Mouse (Mus musculus) forebrain, embryonic 15.5 days (tissue): ENCODE results near the gene Ifna2. TPM values are rescaled to one million over a fixed set of nuclear protein-coding genes. Genes with fewer than 3 reads are reported as not detected.

Experiments
- ATAC-seq: fragments of 200-750 bp; cut with Nextera tagmentation; replicated peaks from 2 replicates; pipeline ENCODE4 v1.8.0; 2017; ENCODE audit warnings: mild to moderate bottlenecking, moderate TSS enrichment, moderate library complexity
- H3K27ac ChIP-seq: fragments of 300-500 bp; sonication (generic); replicated peaks from 2 replicates; pipeline ENCODE4 v1.5.1; 2015; ENCODE audit warnings: mild to moderate bottlenecking, inconsistent platforms
- H3K27me3 ChIP-seq: fragments of 300-500 bp; sonication (generic); 2 replicates; pipeline ENCODE4 v1.6.1; 2015; ENCODE audit warnings: inconsistent platforms
- H3K36me3 ChIP-seq: fragments of 300-500 bp; sonication (generic); 2 replicates; pipeline ENCODE4 v1.6.1; 2015; ENCODE audit warnings: mild to moderate bottlenecking, inconsistent platforms
- H3K4me1 ChIP-seq: fragments of 300-500 bp; sonication (generic); 2 replicates; pipeline ENCODE4 v1.6.1; 2015; ENCODE audit warnings: inconsistent platforms
- H3K4me2 ChIP-seq: fragments of 300-500 bp; sonication (generic); replicated peaks from 2 replicates; pipeline ENCODE4 v1.6.1; 2015; ENCODE audit warnings: mild to moderate bottlenecking, inconsistent platforms
- H3K4me3 ChIP-seq: fragments of 300-500 bp; sonication (generic); 2 replicates; pipeline ENCODE4 v1.5.1; 2015; ENCODE audit warnings: mild to moderate bottlenecking, inconsistent platforms
- H3K9ac ChIP-seq: fragments of 300-500 bp; sonication (generic); replicated peaks from 2 replicates; pipeline ENCODE4 v1.6.1; 2015; ENCODE audit warnings: mild to moderate bottlenecking, inconsistent platforms
- H3K9me3 ChIP-seq: fragments of 300-500 bp; sonication (generic); 2 replicates; pipeline ENCODE4 v1.6.1; 2016; ENCODE audit warnings: inconsistent platforms
- WGBS: fragments of 180-500 bp; shearing (Covaris S2); methylation state at CpG from one replicate; pipeline ENCODE4 v1.1.7; 2015; ENCODE audit warnings: mixed read lengths; 5-methylcytosine and 5-hydroxymethylcytosine counted together
- polyA plus RNA-seq: library from polyadenylated mRNA; unstranded; fragments of >200 nt; fragmentation: Nextera tagmentation; extraction: Ambion mirVana; gene quantifications from 2 replicates; pipeline ENCODE4 v1.2.1, GENCODE M21; 2015

Ifna2 gene
- polyA plus RNA-seq, 1 experiment from 2014 or later = not detected

DNA sequence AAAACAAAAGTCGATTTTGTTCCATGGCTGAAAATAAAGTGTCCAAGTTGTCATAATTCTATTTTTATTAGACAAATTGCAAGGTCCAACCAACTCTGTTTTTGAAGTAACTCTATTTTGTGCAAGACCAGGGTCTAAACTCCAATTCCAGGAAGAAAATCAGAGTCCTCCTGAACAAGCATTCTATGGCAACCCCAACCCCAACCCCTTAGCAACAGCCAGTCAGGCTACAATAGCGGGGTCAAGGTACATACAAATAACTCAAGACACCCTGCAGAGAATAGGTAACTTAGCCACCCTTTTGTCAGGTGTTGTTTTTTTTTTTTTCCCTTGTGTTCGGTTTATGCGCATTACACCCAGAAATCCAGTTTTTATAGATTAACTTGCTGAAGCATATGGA, 14.0 kb upstream of the Ifna2 start:
- Histone ChIP-seq H3K27ac (no peak overlapping the region), H3K27me3 (no peaks in the 10 kb centered on the region), H3K4me1 (no peaks in the 10 kb centered on the region), H3K4me2 (no peak overlapping the region), H3K9me3 (no peaks in the 10 kb centered on the region), H3K9ac (no peak overlapping the region), H3K4me3 (no peak overlapping the region), H3K36me3 (no peaks in the 10 kb centered on the region)
- ATAC-seq = no peak
- WGBS = 86% methylated on average over 4 of the region's 4 CpGs

- Histone ChIP-seq H3K9ac (no peak overlapping the region), H3K9me3 (no peaks in the 10 kb centered on the region), H3K27ac (no peak overlapping the region), H3K4me3 (no peak overlapping the region), H3K27me3 (no peaks in the 10 kb centered on the region), H3K4me2 (no peak overlapping the region), H3K36me3 (no peaks in the 10 kb centered on the region), H3K4me1 (no peaks in the 10 kb centered on the region)
- no peak for ATAC-seq
- 69% methylated on average over 6 of the region's 6 CpGs for WGBS
Measured at GRCm38 (mm10) chr4:88697108-88697507, 13.4 kb upstream of the Ifna2 start.

- Histone ChIP-seq H3K36me3 (no peaks in the 10 kb centered on the region), H3K9ac (no peak overlapping the region), H3K4me3 (no peak overlapping the region), H3K4me1 (no peaks in the 10 kb centered on the region), H3K27me3 (no peaks in the 10 kb centered on the region), H3K4me2 (no peak overlapping the region), H3K9me3 (no peaks in the 10 kb centered on the region), H3K27ac (no peak overlapping the region)
- 29% methylated on average over 3 of the region's 3 CpGs for WGBS
- peak; percentile 87 for ATAC-seq
Measured at GRCm38 (mm10) chr4:88696237-88696884, 12.6 kb upstream of the Ifna2 start.

- no peaks in the 10 kb centered on the region for H3K27me3 ChIP-seq
- H3K4me1 ChIP-seq = no peaks in the 10 kb centered on the region
- no peaks in the 10 kb centered on the region for H3K36me3 ChIP-seq
- 88% methylated on average over 2 of the region's 2 CpGs for WGBS
- no peak overlapping the region for H3K27ac ChIP-seq
- no peaks in the 10 kb centered on the region for H3K9me3 ChIP-seq
- no peak overlapping the region for H3K4me2 ChIP-seq
- H3K9ac ChIP-seq = no peak overlapping the region
- H3K4me3 ChIP-seq = no peak overlapping the region
- ATAC-seq = no peak
Measured at GRCm38 (mm10) chr4:88693392-88693791, 9.7 kb upstream of the Ifna2 start.

- Histone ChIP-seq H3K27ac (no peak overlapping the region), H3K27me3 (no peaks in the 10 kb centered on the region), H3K4me3 (no peak overlapping the region), H3K36me3 (no peaks in the 10 kb centered on the region), H3K9ac (no peak overlapping the region), H3K9me3 (no peaks in the 10 kb centered on the region), H3K4me1 (no peaks in the 10 kb centered on the region), H3K4me2 (no peak overlapping the region)
- WGBS = 90% methylated on average over 1 of the region's 1 CpGs
- ATAC-seq = no peak
Measured at GRCm38 (mm10) chr4:88692537-88692936, 8.8 kb upstream of the Ifna2 start.

GRCm38 (mm10) chr4:88691259-88691658, 7.5 kb upstream of the Ifna2 start, which contains the start of gene Ifnab:
Gene Ifnab, minus strand, starts transcription at chr4:88691359.
- no peaks in the 10 kb centered on the region for H3K27me3 ChIP-seq
- no peak within 1 kb of the TSS for H3K27ac ChIP-seq
- no peaks in the 10 kb centered on the region for H3K36me3 ChIP-seq
- no peak within 1 kb of the TSS for H3K4me2 ChIP-seq
- H3K4me3 ChIP-seq = no peak within 1 kb of the TSS
- no peaks in the 10 kb centered on the region for H3K9me3 ChIP-seq
- ATAC-seq = no peak
- 68% methylated on average over 2 of the region's 2 CpGs for WGBS
- no peaks in the 10 kb centered on the region for H3K4me1 ChIP-seq
- H3K9ac ChIP-seq = no peak within 1 kb of the TSS

DNA sequence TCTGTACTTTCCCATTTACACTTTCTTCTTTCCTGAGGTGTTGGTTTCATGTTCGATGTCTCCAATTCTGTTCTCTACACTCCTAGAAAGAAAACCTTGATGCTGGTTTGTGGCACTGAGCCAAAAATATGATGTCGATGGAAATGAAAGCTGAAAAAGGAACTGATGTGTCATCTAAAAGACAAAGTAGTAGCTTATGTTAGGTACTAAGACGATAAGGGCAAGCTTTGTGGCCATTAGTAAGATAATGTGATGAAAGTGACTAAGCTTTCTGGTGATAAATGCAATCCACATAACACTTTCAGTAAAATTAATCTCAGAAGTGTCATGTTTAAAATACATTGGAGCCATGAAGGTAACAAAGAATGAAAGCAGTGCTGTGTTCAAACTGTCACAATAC, 2.4 kb downstream of the Ifna2 start:
- ATAC-seq = no peak
- H3K27ac ChIP-seq = no peak overlapping the region

GRCm38 (mm10) chr4:88680362-88680761, 3.4 kb downstream of the Ifna2 start:
- H3K4me2 ChIP-seq = no peak overlapping the region
- no peak overlapping the region for H3K27ac ChIP-seq
- no peaks in the 10 kb centered on the region for H3K27me3 ChIP-seq
- H3K4me1 ChIP-seq = no peaks in the 10 kb centered on the region
- no peaks in the 10 kb centered on the region for H3K36me3 ChIP-seq
- H3K9ac ChIP-seq = no peak overlapping the region
- no peak for ATAC-seq
- no peaks in the 10 kb centered on the region for H3K9me3 ChIP-seq
- WGBS = 55% methylated on average over 8 of the region's 8 CpGs
- H3K4me3 ChIP-seq = no peak overlapping the region

More for the DNA sequence above, 2.4 kb downstream of the Ifna2 start:
- H3K27me3 ChIP-seq = no peaks in the 10 kb centered on the region
- 75% methylated on average over 3 of the region's 3 CpGs for WGBS
- H3K4me3 ChIP-seq = no peak overlapping the region
- no peak overlapping the region for H3K9ac ChIP-seq
- H3K36me3 ChIP-seq = no peaks in the 10 kb centered on the region
- no peak overlapping the region for H3K4me2 ChIP-seq
- H3K4me1 ChIP-seq = no peaks in the 10 kb centered on the region
- H3K9me3 ChIP-seq = no peaks in the 10 kb centered on the region

GRCm38 (mm10) chr4:88676824-88677223, 6.9 kb downstream of the Ifna2 start, which contains the start of gene Ifna16:
Gene Ifna16, minus strand, starts transcription at chr4:88676924.
- Histone ChIP-seq H3K9ac (no peak within 1 kb of the TSS), H3K27ac (no peak within 1 kb of the TSS), H3K4me1 (no peaks in the 10 kb centered on the region), H3K27me3 (no peaks in the 10 kb centered on the region), H3K36me3 (no peaks in the 10 kb centered on the region), H3K4me2 (no peak within 1 kb of the TSS), H3K4me3 (no peak within 1 kb of the TSS), H3K9me3 (no peaks in the 10 kb centered on the region)
- WGBS = 82% methylated on average over 1 of the region's 1 CpGs
- ATAC-seq = no peak

GRCm38 (mm10) chr4:88655461-88655860, 28.3 kb downstream of the Ifna2 start:
- ATAC-seq = no peak
- Histone ChIP-seq H3K4me1 (no peaks in the 10 kb centered on the region), H3K4me3 (no peak overlapping the region), H3K27ac (no peak overlapping the region), H3K27me3 (no peaks in the 10 kb centered on the region), H3K36me3 (no peaks in the 10 kb centered on the region), H3K4me2 (no peak overlapping the region), H3K9me3 (no peaks in the 10 kb centered on the region), H3K9ac (no peak overlapping the region)
- 45% methylated on average over 1 of the region's 1 CpGs for WGBS

DNA sequence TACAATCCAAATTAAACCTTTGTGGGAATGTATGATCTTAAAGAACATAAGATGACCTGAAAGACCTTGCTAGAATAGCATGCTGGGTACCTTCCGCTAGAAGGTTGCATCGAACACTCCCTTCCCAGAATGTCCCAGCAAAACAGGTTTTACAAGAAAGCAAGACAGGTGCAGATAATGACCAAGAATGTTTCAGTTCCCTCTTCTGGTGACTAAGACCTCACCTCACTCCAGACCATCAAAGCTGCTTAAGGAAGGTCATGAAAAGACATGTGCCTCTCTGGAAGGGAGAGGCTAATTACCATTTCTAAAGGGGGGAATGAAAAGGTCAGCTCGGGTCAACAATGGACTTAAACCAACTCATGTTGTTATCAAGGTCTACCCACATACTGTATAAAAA, 30.1 kb downstream of the Ifna2 start:
- Histone ChIP-seq H3K4me3 (no peak overlapping the region), H3K4me2 (no peak overlapping the region), H3K9ac (no peak overlapping the region), H3K4me1 (no peaks in the 10 kb centered on the region), H3K9me3 (no peaks in the 10 kb centered on the region), H3K27me3 (no peaks in the 10 kb centered on the region), H3K36me3 (no peaks in the 10 kb centered on the region), H3K27ac (no peak overlapping the region)
- no peak for ATAC-seq
- 70% methylated on average over 3 of the region's 3 CpGs for WGBS

DNA sequence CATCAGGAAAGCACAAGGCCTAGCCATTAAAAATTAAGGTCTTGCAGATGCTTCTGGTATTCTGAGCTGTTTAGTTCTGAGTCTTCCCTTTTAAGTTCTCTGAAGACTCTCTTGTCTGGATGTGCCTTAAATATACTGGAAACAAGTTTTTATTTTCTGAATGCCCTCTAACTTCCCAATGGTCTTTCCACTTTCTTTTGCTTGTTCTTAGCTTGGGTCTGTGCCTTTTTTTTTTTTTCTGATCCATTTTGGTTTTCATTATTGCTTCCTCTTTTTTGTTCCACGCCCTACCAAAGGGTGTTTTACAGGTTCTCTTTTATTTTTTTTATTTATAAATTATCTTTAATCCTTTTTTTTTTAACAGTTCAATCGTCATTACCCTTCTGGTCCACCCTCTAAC, 39.4 kb downstream of the Ifna2 start, which contains the start of gene Ifna13:
Ifna13 (minus strand) TSS at position 101 of the 400 bp plus-strand sequence.
- Histone ChIP-seq H3K4me2 (no peak within 1 kb of the TSS), H3K27ac (no peak within 1 kb of the TSS), H3K9me3 (no peaks in the 10 kb centered on the region), H3K27me3 (no peaks in the 10 kb centered on the region), H3K36me3 (no peaks in the 10 kb centered on the region), H3K4me3 (no peak within 1 kb of the TSS), H3K4me1 (no peaks in the 10 kb centered on the region), H3K9ac (no peak within 1 kb of the TSS)
- 44% methylated on average over 2 of the region's 2 CpGs for WGBS
- no peak for ATAC-seq

DNA sequence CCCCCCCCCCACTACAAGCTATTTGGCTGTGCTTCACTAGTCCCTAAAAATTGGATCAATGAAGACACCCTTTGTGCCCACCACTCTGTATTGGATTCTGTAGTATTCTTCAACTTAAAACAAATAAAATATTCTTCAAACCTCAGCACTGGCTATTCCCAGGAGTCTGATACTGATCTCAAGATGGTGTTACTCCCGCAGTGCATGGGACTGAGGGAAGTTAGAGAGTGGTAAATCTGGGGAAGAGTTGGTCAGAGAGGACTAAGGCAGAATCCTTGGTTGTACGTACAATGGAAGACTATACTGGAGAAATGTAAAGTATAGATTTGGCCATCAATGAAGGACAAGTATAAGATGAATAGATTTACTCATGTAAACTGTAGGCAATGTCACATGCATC, 41.2 kb downstream of the Ifna2 start:
- Histone ChIP-seq H3K4me3 (no peak overlapping the region), H3K27ac (no peak overlapping the region), H3K4me1 (no peaks in the 10 kb centered on the region), H3K9me3 (no peaks in the 10 kb centered on the region), H3K9ac (no peak overlapping the region), H3K36me3 (no peaks in the 10 kb centered on the region), H3K27me3 (no peaks in the 10 kb centered on the region), H3K4me2 (no peak overlapping the region)
- 27% methylated on average over 2 of the region's 2 CpGs for WGBS
- no peak for ATAC-seq
